Mouse (Mus musculus) midbrain, embryonic 12.5 days (tissue): Measurements from ENCODE around the gene Cap2. TPM values are rescaled to one million over a fixed set of nuclear protein-coding genes. Genes with fewer than 3 reads are reported as not detected.
A peak's percentile ranks its signal among the peaks of the same experiment; 100 is the strongest.

Experiments
- ATAC-seq: fragments of 200-750 bp; cut with Nextera tagmentation; 2 replicates; pipeline ENCODE4 v1.8.0; 2017; ENCODE audit warnings: low read depth, moderate TSS enrichment, moderate library complexity; ENCODE audit not compliant: low FRiP score
- H3K27ac ChIP-seq: fragments of 300-500 bp; sonication (generic); replicated peaks from 2 replicates; pipeline ENCODE4 v1.5.1; 2016; ENCODE audit warnings: mild to moderate bottlenecking
- H3K27me3 ChIP-seq: fragments of 300-500 bp; sonication (generic); 2 replicates; pipeline ENCODE4 v1.6.1; 2016; ENCODE audit warnings: mild to moderate bottlenecking
- H3K36me3 ChIP-seq: fragments of 300-500 bp; sonication (generic); 2 replicates; pipeline ENCODE4 v1.6.1; 2016
- H3K4me1 ChIP-seq: fragments of 300-500 bp; sonication (generic); 2 replicates; pipeline ENCODE4 v1.6.1; 2016
- H3K4me2 ChIP-seq: fragments of 300-500 bp; sonication (generic); replicated peaks from 2 replicates; pipeline ENCODE4 v1.6.1; 2016; ENCODE audit warnings: mild to moderate bottlenecking, moderate library complexity
- H3K4me3 ChIP-seq: fragments of 300-500 bp; sonication (generic); 2 replicates; pipeline ENCODE4 v1.5.1; 2016; ENCODE audit warnings: mild to moderate bottlenecking
- H3K9ac ChIP-seq: fragments of 300-500 bp; sonication (generic); replicated peaks from 2 replicates; pipeline ENCODE4 v1.6.1; 2016; ENCODE audit warnings: mild to moderate bottlenecking, moderate library complexity
- H3K9me3 ChIP-seq: fragments of 300-500 bp; sonication (generic); 2 replicates; pipeline ENCODE4 v1.6.1; 2016; ENCODE audit warnings: mild to moderate bottlenecking
- WGBS: fragments of 180-500 bp; shearing (Covaris S2); methylation state at CpG from one replicate; pipeline ENCODE4 v1.1.7; 2016; 5-methylcytosine and 5-hydroxymethylcytosine counted together
- polyA plus RNA-seq: library from polyadenylated mRNA; unstranded; fragments of >200 nt; fragmentation: Nextera tagmentation; extraction: Ambion mirVana; gene quantifications from 2 replicates; pipeline ENCODE4 v1.2.1, GENCODE M21; 2016

The Cap2 gene
- polyA plus RNA-seq, 1 experiment from 2014 or later = 9.6 TPM

DNA sequence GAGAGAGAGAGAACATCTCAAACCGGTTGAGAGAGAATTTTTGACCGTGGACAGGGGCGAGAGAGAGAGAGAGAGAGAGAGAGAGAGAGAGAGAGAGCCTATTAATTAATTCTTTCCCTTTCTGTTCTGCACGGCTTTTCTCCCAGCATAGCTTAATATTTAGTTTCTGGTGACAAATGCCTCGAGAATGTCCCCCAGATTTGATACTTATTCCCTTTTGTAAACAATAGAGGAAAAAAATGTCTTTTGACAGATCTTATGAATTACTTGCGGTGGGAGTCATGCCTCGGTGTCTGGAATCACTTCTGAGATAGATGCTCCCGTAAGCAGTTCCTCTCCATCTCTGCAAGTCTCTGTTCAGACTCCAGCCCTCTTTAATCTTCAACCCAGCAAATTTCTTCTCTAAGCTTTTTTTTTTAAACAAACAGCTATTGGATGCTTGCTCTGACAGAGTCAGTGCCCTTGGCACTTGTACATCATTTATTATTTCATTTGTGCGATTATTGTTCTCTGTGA lies 71.1 kb downstream of the Cap2 start:
- no peak overlapping the region for H3K4me3 ChIP-seq
- no peak overlapping the region for H3K4me2 ChIP-seq
- H3K9me3 ChIP-seq = no peaks in the 10 kb centered on the region
- H3K9ac ChIP-seq = no peak overlapping the region
- ATAC-seq = no peak
- peaks cover 11% of the 10 kb centered on the region for H3K4me1 ChIP-seq
- no peaks in the 10 kb centered on the region for H3K27me3 ChIP-seq
- H3K36me3 ChIP-seq = no peaks in the 10 kb centered on the region
- H3K27ac ChIP-seq = no peak overlapping the region
- WGBS = 50% methylated on average over 9 of the region's 9 CpGs

GRCm38 (mm10) chr13:46574201-46574600 lies 72.6 kb downstream of the Cap2 start:
- H3K4me1 ChIP-seq = peaks cover 11% of the 10 kb centered on the region
- no peaks in the 10 kb centered on the region for H3K36me3 ChIP-seq
- H3K4me2 ChIP-seq = no peak overlapping the region
- H3K4me3 ChIP-seq = no peak overlapping the region
- H3K9ac ChIP-seq = no peak overlapping the region
- H3K9me3 ChIP-seq = no peaks in the 10 kb centered on the region
- 79% methylated on average over 5 of the region's 5 CpGs for WGBS
- H3K27ac ChIP-seq = no peak overlapping the region
- no peaks in the 10 kb centered on the region for H3K27me3 ChIP-seq
- ATAC-seq = no peak

- Histone ChIP-seq H3K4me1 (peaks cover 11% of the 10 kb centered on the region), H3K4me2 (no peak overlapping the region), H3K9ac (no peak overlapping the region), H3K36me3 (no peaks in the 10 kb centered on the region), H3K9me3 (no peaks in the 10 kb centered on the region), H3K27ac (no peak overlapping the region; the same call in 1 of the 2 replicates), H3K4me3 (no peak overlapping the region), H3K27me3 (no peaks in the 10 kb centered on the region)
- WGBS = 67% methylated on average over 4 of the region's 4 CpGs
- ATAC-seq = no peak
Observed at GRCm38 (mm10) chr13:46574707-46575106, 73.1 kb downstream of the Cap2 start.

DNA sequence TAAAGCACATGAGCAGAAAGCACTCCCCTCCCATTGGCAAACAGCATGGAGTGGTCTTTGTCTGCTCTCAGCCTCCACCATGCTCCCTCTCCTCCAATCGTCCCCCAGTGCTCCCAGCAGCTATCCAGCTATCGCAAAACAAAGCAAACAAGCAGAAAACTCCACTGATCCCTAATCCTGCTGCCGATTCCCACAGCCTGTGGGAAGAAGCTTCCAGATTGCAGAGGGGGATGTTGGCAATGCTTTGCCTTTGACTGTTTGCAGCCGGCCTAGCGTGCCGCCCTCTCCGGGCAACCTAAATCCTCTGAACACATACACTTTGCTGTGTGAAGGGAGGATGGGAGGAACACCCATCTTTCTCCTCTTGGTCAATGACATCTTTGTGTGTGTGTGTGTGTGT lies 83.2 kb downstream of the Cap2 start:
- Histone ChIP-seq H3K9ac (no peak overlapping the region), H3K9me3 (no peaks in the 10 kb centered on the region), H3K27ac (peak overlapping the region; percentile 60), H3K36me3 (no peaks in the 10 kb centered on the region), H3K27me3 (no peaks in the 10 kb centered on the region), H3K4me1 (peaks cover 5% of the 10 kb centered on the region; the same call in 1 of the 2 replicates), H3K4me3 (no peak overlapping the region), H3K4me2 (no peak overlapping the region)
- no peak for ATAC-seq
- WGBS = 55% methylated on average over 7 of the region's 7 CpGs

- Histone ChIP-seq H3K9ac (no peak overlapping the region), H3K9me3 (no peaks in the 10 kb centered on the region), H3K27me3 (no peaks in the 10 kb centered on the region), H3K4me3 (no peak overlapping the region), H3K27ac (no peak overlapping the region), H3K4me1 (peaks cover 5% of the 10 kb centered on the region; the same call in 1 of the 2 replicates), H3K4me2 (no peak overlapping the region), H3K36me3 (no peaks in the 10 kb centered on the region)
- 87% methylated on average over 17 of the region's 17 CpGs for WGBS
- no peak for ATAC-seq
Observed at GRCm38 (mm10) chr13:46587717-46588289, 86.2 kb downstream of the Cap2 start.

GRCm38 (mm10) chr13:46588606-46589005 lies 87.0 kb downstream of the Cap2 start:
- Histone ChIP-seq H3K4me1 (peaks cover 5% of the 10 kb centered on the region; the same call in 1 of the 2 replicates), H3K9me3 (no peaks in the 10 kb centered on the region), H3K4me2 (no peak overlapping the region), H3K9ac (no peak overlapping the region), H3K4me3 (no peak overlapping the region), H3K27me3 (no peaks in the 10 kb centered on the region), H3K36me3 (no peaks in the 10 kb centered on the region), H3K27ac (no peak overlapping the region)
- 94% methylated on average over 5 of the region's 5 CpGs for WGBS
- no peak for ATAC-seq

GRCm38 (mm10) chr13:46590885-46591284 lies 89.2 kb downstream of the Cap2 start:
- 87% methylated on average over 4 of the region's 4 CpGs for WGBS
- no peak for ATAC-seq
- Histone ChIP-seq H3K4me3 (no peak overlapping the region), H3K9ac (no peak overlapping the region), H3K4me1 (no peaks in the 10 kb centered on the region), H3K4me2 (no peak overlapping the region), H3K9me3 (no peaks in the 10 kb centered on the region), H3K27me3 (no peaks in the 10 kb centered on the region), H3K27ac (no peak overlapping the region), H3K36me3 (no peaks in the 10 kb centered on the region)

- H3K27me3 ChIP-seq = no peaks in the 10 kb centered on the region
- H3K36me3 ChIP-seq = no peaks in the 10 kb centered on the region
- no peak overlapping the region for H3K4me3 ChIP-seq
- no peak overlapping the region for H3K27ac ChIP-seq
- WGBS = 91% methylated on average over 5 of the region's 5 CpGs
- H3K9me3 ChIP-seq = no peaks in the 10 kb centered on the region
- no peak for ATAC-seq
- H3K9ac ChIP-seq = no peak overlapping the region
- peaks cover 2% of the 10 kb centered on the region; the same call in 1 of the 2 replicates for H3K4me1 ChIP-seq
- H3K4me2 ChIP-seq = no peak overlapping the region
Observed at GRCm38 (mm10) chr13:46600694-46601093, 99.0 kb downstream of the Cap2 start.

GRCm38 (mm10) chr13:46601386-46601785 lies 99.7 kb downstream of the Cap2 start:
- Histone ChIP-seq H3K4me1 (peaks cover 2% of the 10 kb centered on the region; the same call in 1 of the 2 replicates), H3K4me3 (no peak overlapping the region), H3K27me3 (no peaks in the 10 kb centered on the region), H3K4me2 (no peak overlapping the region), H3K9me3 (no peaks in the 10 kb centered on the region), H3K36me3 (no peaks in the 10 kb centered on the region), H3K9ac (no peak overlapping the region), H3K27ac (no peak overlapping the region)
- no peak for ATAC-seq
- 75% methylated on average over 2 of the region's 2 CpGs for WGBS

- ATAC-seq = no peak
- Histone ChIP-seq H3K4me1 (peaks cover 2% of the 10 kb centered on the region; the same call in 1 of the 2 replicates), H3K9ac (no peak overlapping the region), H3K27ac (no peak overlapping the region), H3K9me3 (no peaks in the 10 kb centered on the region), H3K36me3 (no peaks in the 10 kb centered on the region), H3K27me3 (no peaks in the 10 kb centered on the region), H3K4me3 (no peak overlapping the region), H3K4me2 (no peak overlapping the region)
- 92% methylated on average over 11 of the region's 11 CpGs for WGBS
Observed at GRCm38 (mm10) chr13:46602674-46603073, 101.0 kb downstream of the Cap2 start.

- ATAC-seq = no peak
- Histone ChIP-seq H3K9me3 (no peaks in the 10 kb centered on the region), H3K36me3 (no peaks in the 10 kb centered on the region), H3K4me1 (no peaks in the 10 kb centered on the region), H3K9ac (no peak overlapping the region), H3K27me3 (no peaks in the 10 kb centered on the region), H3K4me2 (no peak overlapping the region), H3K4me3 (no peak overlapping the region), H3K27ac (no peak overlapping the region)
- 82% methylated on average over 3 of the region's 3 CpGs for WGBS
Observed at GRCm38 (mm10) chr13:46611033-46611432, 109.4 kb downstream of the Cap2 start.

DNA sequence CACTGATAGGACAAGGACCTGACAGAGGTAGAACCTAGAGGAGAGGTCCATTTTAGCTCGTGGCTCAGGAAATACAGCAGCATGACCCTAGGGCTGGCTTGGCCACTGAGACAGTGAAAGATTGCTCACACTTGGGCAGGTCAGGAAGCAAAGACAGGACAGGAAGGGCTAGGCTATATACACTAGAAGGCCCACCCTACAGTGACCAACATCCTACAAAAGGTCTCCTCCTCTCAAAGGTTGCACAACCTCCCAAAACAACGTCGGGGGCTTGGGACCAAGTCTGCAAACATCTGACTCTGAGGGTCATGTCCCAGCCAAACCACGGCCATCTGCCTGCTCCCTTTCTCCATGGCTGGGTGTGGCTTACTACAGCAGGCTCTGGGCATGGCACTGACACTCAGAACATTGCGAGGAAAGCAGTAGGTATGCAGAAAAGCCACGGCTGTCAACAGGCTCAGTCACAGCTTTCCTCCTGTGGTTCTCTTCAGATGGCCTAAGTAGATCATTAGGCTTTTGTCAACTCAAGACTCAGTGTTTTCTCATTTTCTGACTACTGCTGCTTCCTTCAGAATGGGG lies 112.1 kb downstream of the Cap2 start:
- Histone ChIP-seq H3K4me3 (no peak overlapping the region), H3K27ac (no peak overlapping the region), H3K4me2 (no peak overlapping the region), H3K9me3 (no peaks in the 10 kb centered on the region), H3K4me1 (no peaks in the 10 kb centered on the region), H3K9ac (no peak overlapping the region), H3K36me3 (no peaks in the 10 kb centered on the region), H3K27me3 (no peaks in the 10 kb centered on the region)
- no peak for ATAC-seq
- 84% methylated on average over 6 of the region's 6 CpGs for WGBS
